Mouse (Mus musculus) MEL (cell line): ENCODE results near the gene Gm11011.

Source experiments
- CTCF ChIP-seq, 3 experiments: IDR thresholded peaks in 2 of 3; conservative IDR thresholded peaks in 1 of 3; 2 replicates each; pipeline ENCODE4 v1.5.1; 2011 to 2012; ENCODE audit warnings: low read length in 3 of 3, low read depth in 2 of 3, mild to moderate bottlenecking in 2 of 3, improper control_type of control experiment in 1 of 3, inconsistent platforms in 1 of 3, mixed read lengths in 1 of 3, moderate library complexity in 1 of 3; ENCODE audit not compliant: control insufficient read depth in 1 of 3, insufficient read depth in 1 of 3, poor library complexity in 1 of 3, severe bottlenecking in 1 of 3
- E2F4 ChIP-seq: IDR thresholded peaks from 2 replicates; pipeline ENCODE4 v1.6.1; 2011; ENCODE audit warnings: low read depth, low read length, improper control_type of control experiment, borderline replicate concordance
- ETS1 ChIP-seq: IDR thresholded peaks from 2 replicates; pipeline ENCODE4 v1.6.1; 2012; ENCODE audit warnings: low read depth, mild to moderate bottlenecking, inconsistent platforms, low read length, improper control_type of control experiment, moderate library complexity
- MYB ChIP-seq: IDR thresholded peaks from 2 replicates; pipeline ENCODE4 v1.6.1; 2011; ENCODE audit warnings: mild to moderate bottlenecking, low read depth, low read length, improper control_type of control experiment
- POLR2A ChIP-seq, 2 experiments: IDR thresholded peaks; 2 replicates each; pipeline ENCODE4 v1.6.1; 2011 to 2012; ENCODE audit warnings: low read length in 2 of 2, mild to moderate bottlenecking in 2 of 2, control low read depth in 1 of 2, improper control_type of control experiment in 1 of 2, low read depth in 1 of 2, moderate library complexity in 1 of 2; ENCODE audit not compliant: control insufficient read depth in 1 of 2, insufficient read depth in 1 of 2, poor library complexity in 1 of 2
- SMC3 ChIP-seq: IDR thresholded peaks from 2 replicates; pipeline ENCODE4 v1.6.1; 2011; ENCODE audit warnings: low read depth, low read length, improper control_type of control experiment
- TBP ChIP-seq: IDR thresholded peaks from 2 replicates; pipeline ENCODE4 v1.8.0; 2011; ENCODE audit warnings: low read depth, low read length, improper control_type of control experiment

GRCm38 (mm10) chr2:169630070-169630469, 42.5 kb upstream of the Gm11011 start:
- TF ChIP-seq CTCF (IDR thresholded peaks at IDR 0.05 in 2 of 3, conservative IDR thresholded peaks at IDR 0.05 in 1 of 3; ENCODE audit: control insufficient read depth in 1 of 3, insufficient read depth in 1 of 3, low read depth in 2 of 3, low read length in 3 of 3, poor library complexity in 1 of 3, severe bottlenecking in 1 of 3) (no peak), POLR2A (IDR thresholded peaks at IDR 0.05; ENCODE audit: control insufficient read depth in 1 of 2, insufficient read depth in 1 of 2, low read depth in 1 of 2, low read length in 2 of 2, poor library complexity in 1 of 2) (no peak), ETS1 (no peak), E2F4 (no peak), SMC3 (no peak), TBP (no peak), MYB (no peak)
